Mouse (Mus musculus): ENCODE results near the gene Ptpro. TPM values are rescaled to one million over a fixed set of nuclear protein-coding genes. Genes with fewer than 3 reads are reported as not detected.

Ptpro gene
- 1.8 TPM in 2 replicates for polyA plus RNA-seq (2015; fragmentation: Nextera tagmentation; extraction: Ambion mirVana)

DNA sequence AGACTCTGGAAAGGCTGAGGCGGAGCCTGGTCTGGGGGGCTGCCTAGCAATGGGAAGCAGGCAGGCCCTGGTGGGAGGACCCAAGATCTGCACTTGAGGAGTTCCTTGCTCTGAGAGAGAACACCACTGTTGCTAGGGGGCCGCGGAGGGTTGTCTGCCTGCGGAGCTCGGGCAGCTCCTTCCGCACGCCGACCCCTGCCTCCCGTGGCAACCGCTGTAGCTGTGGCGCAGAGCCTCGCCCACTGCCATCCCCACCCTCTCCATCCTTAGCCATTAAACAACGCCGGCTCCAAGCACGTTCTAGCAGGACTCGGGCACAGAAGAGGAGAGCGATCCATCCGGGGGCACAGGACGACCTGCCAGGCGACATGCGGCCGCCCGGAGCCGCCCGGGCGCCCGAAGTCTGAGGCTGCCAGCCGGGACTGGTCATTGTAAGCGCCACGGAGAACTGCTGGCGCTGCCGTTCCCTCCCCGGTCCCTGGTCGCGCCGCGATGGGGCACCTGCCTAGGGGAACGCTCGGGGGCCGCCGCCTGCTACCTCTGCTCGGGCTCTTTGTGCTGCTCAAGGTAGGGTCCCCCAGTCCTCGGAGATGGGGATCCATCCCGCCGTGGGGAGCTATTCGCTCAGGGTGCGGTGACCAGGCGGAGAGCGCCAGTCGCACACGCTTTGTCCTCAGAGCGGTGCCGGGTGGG lies at the start of gene Ptpro:
TSS of gene Ptpro (plus strand) at position 126 of the 693 bp plus-strand sequence.
- H3K4me3 ChIP-seq, result peak within 1 kb of the TSS; percentile 46
- under 1% methylated on average over 53 of the region's 53 CpGs for WGBS
- H3K9ac ChIP-seq, result peak within 1 kb of the TSS; percentile 50; the same call in 1 of the 2 replicates

DNA sequence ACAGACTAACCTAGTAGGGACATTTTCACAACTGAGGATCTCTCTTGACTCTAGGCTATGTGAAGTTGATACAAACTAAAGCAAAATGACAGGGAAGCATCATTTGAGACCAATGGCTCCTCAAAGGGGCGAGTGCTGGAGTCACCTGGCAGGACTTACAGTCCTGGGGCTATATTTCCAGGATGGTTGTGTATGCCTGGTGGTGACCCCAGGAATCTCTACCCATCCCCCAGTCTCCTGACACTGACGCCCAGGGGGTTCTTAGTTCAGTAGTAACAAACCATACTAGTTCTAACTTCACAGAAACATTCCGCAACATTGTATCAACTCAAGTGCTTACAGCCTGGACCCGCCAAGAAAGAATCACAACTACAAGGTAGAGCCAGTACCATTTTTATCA lies 49.5 kb upstream of the Ptpro start:
- Histone ChIP-seq H3K9me3 (no peaks in the 10 kb centered on the region), H3K9ac (no peak overlapping the region), H3K4me3 (no peak overlapping the region), H3K4me1 (no peaks in the 10 kb centered on the region), H3K27me3 (no peaks in the 10 kb centered on the region), H3K4me2 (replicated peaks) (no peak overlapping the region), H3K27ac (no peak overlapping the region), H3K36me3 (no peaks in the 10 kb centered on the region)
- ATAC-seq (ENCODE audit: low FRiP score, low read depth), result no peak
- WGBS, result 85% methylated on average over 4 of the region's 4 CpGs

More for the DNA sequence above, at the start of gene Ptpro:
- Histone ChIP-seq H3K36me3 (no peaks in the 10 kb centered on the region), H3K4me1 (peaks cover 11% of the 10 kb centered on the region), H3K27ac (no peak within 1 kb of the TSS), H3K4me2 (replicated peaks) (peak within 1 kb of the TSS; percentile 79), H3K27me3 (peaks cover 47% of the 10 kb centered on the region), H3K9me3 (no peaks in the 10 kb centered on the region)
- peak; percentile 75; the same call in 1 of the 2 replicates for ATAC-seq (ENCODE audit: low FRiP score, low read depth)

DNA sequence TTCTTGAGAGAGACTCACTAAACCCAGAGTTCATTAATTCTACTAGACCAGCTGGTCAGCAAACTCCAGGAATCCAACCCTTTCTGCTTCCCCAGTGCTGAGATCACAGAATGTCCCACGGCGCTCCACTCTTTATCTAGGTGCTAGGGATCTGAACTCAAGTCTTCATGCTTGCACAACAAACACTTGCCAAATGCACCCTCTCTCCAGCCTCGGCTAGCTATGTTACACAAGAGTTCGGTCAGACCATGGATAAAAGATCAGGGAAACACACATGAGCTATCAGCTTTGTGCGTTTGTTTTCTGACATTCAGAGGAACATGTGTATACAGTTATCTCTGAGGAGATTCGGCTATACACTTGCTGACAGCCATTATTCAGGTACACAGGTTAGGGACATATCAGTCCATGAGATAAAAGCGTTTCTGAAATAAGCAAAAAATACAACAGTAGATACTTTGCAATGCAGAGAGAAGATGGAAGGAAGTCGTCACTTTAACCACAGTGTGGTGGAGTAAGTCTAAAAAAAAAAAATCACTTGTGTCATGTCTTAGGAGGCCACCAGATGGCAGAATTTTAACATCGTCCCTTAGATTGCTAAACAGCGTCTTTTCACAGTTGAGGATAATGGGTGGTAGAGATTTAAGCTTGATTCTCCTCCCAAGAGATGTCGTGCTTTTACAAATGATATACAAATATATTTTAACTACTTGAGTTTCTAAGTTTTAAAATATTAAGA lies 46.3 kb upstream of the Ptpro start:
- no peaks in the 10 kb centered on the region for H3K9me3 ChIP-seq
- no peak overlapping the region for H3K4me3 ChIP-seq
- WGBS, result 61% methylated on average over 11 of the region's 11 CpGs
- no peak overlapping the region for H3K27ac ChIP-seq
- no peak overlapping the region for H3K9ac ChIP-seq
- no peaks in the 10 kb centered on the region for H3K36me3 ChIP-seq
- H3K27me3 ChIP-seq, result no peaks in the 10 kb centered on the region
- no peaks in the 10 kb centered on the region for H3K4me1 ChIP-seq
- no peak for ATAC-seq (ENCODE audit: low FRiP score, low read depth)
- H3K4me2 ChIP-seq (replicated peaks), result no peak overlapping the region

- no peaks in the 10 kb centered on the region for H3K36me3 ChIP-seq
- H3K4me1 ChIP-seq, result no peaks in the 10 kb centered on the region
- WGBS, result 89% methylated on average over 6 of the region's 6 CpGs
- H3K9me3 ChIP-seq, result no peaks in the 10 kb centered on the region
- no peak overlapping the region for H3K27ac ChIP-seq
- no peak overlapping the region for H3K9ac ChIP-seq
- H3K4me3 ChIP-seq, result no peak overlapping the region
- no peak for ATAC-seq (ENCODE audit: low FRiP score, low read depth)
- H3K4me2 ChIP-seq (replicated peaks), result no peak overlapping the region
- no peaks in the 10 kb centered on the region for H3K27me3 ChIP-seq
Measured at GRCm38 (mm10) chr6:137207126-137207525, 45.0 kb upstream of the Ptpro start.

GRCm38 (mm10) chr6:137209992-137210391 lies 42.1 kb upstream of the Ptpro start:
- ATAC-seq (ENCODE audit: low FRiP score, low read depth), result no peak
- 85% methylated on average over 8 of the region's 8 CpGs for WGBS
- no peaks in the 10 kb centered on the region for H3K9me3 ChIP-seq

DNA sequence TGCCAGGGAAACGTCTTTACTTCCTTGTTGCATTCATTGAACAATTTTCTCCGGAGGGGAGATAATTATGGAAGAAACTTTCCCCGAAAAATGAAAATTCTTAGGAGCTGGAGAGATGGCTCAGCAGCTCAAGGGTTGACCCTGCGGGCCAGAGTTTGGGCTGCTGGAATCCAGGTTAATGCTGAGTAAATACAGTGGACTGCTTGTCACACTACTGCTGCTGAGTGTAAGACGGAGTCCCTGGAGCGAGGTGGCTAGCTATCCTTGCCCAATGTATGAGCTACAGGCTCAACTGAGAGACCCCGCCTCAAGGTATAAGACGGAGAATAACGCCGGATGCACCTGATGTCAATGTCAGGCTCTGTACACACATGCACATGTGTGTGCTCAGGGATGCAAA lies 41.1 kb upstream of the Ptpro start:
- no peak overlapping the region for H3K9ac ChIP-seq
- H3K9me3 ChIP-seq, result no peaks in the 10 kb centered on the region
- no peaks in the 10 kb centered on the region for H3K27me3 ChIP-seq
- H3K27ac ChIP-seq, result no peak overlapping the region
- no peak overlapping the region for H3K4me2 ChIP-seq (replicated peaks)
- ATAC-seq (ENCODE audit: low FRiP score, low read depth), result no peak
- H3K4me1 ChIP-seq, result no peaks in the 10 kb centered on the region
- WGBS, result 89% methylated on average over 10 of the region's 10 CpGs
- no peaks in the 10 kb centered on the region for H3K36me3 ChIP-seq
- H3K4me3 ChIP-seq, result no peak overlapping the region

More at GRCm38 (mm10) chr6:137209992-137210391, 42.1 kb upstream of the Ptpro start:
- Histone ChIP-seq H3K27me3 (no peaks in the 10 kb centered on the region), H3K4me3 (no peak overlapping the region), H3K9ac (no peak overlapping the region), H3K4me1 (no peaks in the 10 kb centered on the region), H3K4me2 (replicated peaks) (no peak overlapping the region), H3K36me3 (no peaks in the 10 kb centered on the region), H3K27ac (no peak overlapping the region)

DNA sequence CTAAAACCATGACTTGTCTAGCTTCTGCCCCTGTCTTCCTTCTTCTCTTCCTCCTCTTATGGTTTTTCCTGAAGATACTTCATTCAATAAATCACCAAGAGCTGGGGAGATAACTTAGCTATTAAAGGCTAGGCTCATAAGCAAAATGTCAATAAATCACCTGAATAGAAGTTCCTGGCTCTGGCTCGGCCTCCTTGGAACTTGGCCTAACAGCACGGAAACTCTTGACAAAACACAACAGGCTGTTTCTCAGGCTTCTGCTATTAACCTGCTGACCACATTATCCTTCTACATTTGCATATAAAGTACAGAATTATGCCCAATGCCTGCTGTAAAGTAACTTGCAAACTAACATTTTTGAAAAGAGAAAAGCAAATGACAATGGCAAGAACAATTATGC lies 40.7 kb upstream of the Ptpro start:
- Histone ChIP-seq H3K4me1 (no peaks in the 10 kb centered on the region), H3K4me2 (replicated peaks) (no peak overlapping the region), H3K9me3 (no peaks in the 10 kb centered on the region), H3K9ac (no peak overlapping the region), H3K27me3 (no peaks in the 10 kb centered on the region), H3K36me3 (no peaks in the 10 kb centered on the region), H3K27ac (no peak overlapping the region), H3K4me3 (no peak overlapping the region)
- 69% methylated on average over 2 of the region's 2 CpGs for WGBS
- ATAC-seq (ENCODE audit: low FRiP score, low read depth), result no peak

- WGBS, result 80% methylated on average over 8 of the region's 8 CpGs
- Histone ChIP-seq H3K4me1 (no peaks in the 10 kb centered on the region), H3K9ac (no peak overlapping the region), H3K4me2 (replicated peaks) (no peak overlapping the region), H3K9me3 (no peaks in the 10 kb centered on the region), H3K27ac (no peak overlapping the region), H3K36me3 (no peaks in the 10 kb centered on the region), H3K27me3 (no peaks in the 10 kb centered on the region), H3K4me3 (no peak overlapping the region)
- ATAC-seq (ENCODE audit: low FRiP score, low read depth), result no peak
Measured at GRCm38 (mm10) chr6:137217841-137218463, 34.2 kb upstream of the Ptpro start.

DNA sequence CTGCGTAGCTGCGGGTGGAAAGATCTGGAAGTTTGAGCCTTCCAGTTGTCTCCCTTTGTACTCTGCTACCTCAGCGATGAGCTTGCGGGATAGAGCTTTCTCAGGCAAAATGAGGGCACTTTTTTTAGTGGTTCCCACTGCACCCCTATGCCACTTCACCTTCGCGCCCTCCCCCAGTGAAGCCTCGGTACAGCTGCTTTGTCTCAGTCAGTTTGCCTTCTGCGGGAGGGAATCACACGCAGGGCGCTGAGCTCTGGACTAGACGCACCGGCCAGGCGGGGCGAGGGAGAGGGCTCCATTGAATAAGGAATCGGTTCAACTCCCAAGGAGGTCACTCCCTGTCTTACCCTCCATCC lies 746 bp downstream of the Ptpro start:
- no peaks in the 10 kb centered on the region for H3K9me3 ChIP-seq
- H3K4me3 ChIP-seq, result peak overlapping the region; percentile 46
- H3K27ac ChIP-seq, result no peak overlapping the region
- H3K4me2 ChIP-seq (replicated peaks), result peak overlapping the region; percentile 79
- H3K27me3 ChIP-seq, result peaks cover 47% of the 10 kb centered on the region
- peak overlapping the region; percentile 50; the same call in 1 of the 2 replicates for H3K9ac ChIP-seq
- no peaks in the 10 kb centered on the region for H3K36me3 ChIP-seq
- WGBS, result 2% methylated on average over 15 of the region's 15 CpGs
- H3K4me1 ChIP-seq, result peaks cover 11% of the 10 kb centered on the region
- ATAC-seq (ENCODE audit: low FRiP score, low read depth), result no peak

GRCm38 (mm10) chr6:137253415-137253814 lies 1.3 kb downstream of the Ptpro start:
- peaks cover 11% of the 10 kb centered on the region for H3K4me1 ChIP-seq
- H3K27ac ChIP-seq, result no peak overlapping the region
- no peaks in the 10 kb centered on the region for H3K9me3 ChIP-seq
- H3K27me3 ChIP-seq, result peaks cover 47% of the 10 kb centered on the region
- no peak overlapping the region for H3K4me2 ChIP-seq (replicated peaks)
- H3K36me3 ChIP-seq, result no peaks in the 10 kb centered on the region
- no peak for ATAC-seq (ENCODE audit: low FRiP score, low read depth)
- no peak overlapping the region for H3K4me3 ChIP-seq
- no peak overlapping the region for H3K9ac ChIP-seq
- WGBS, result 7% methylated on average over 7 of the region's 7 CpGs

GRCm38 (mm10) chr6:137261033-137261432 lies 8.9 kb downstream of the Ptpro start:
- no peaks in the 10 kb centered on the region for H3K4me1 ChIP-seq
- no peak overlapping the region for H3K4me2 ChIP-seq (replicated peaks)
- no peak for ATAC-seq (ENCODE audit: low FRiP score, low read depth)
- H3K36me3 ChIP-seq, result no peaks in the 10 kb centered on the region
- H3K4me3 ChIP-seq, result no peak overlapping the region
- WGBS, result 88% methylated on average over 1 of the region's 1 CpGs
- no peak overlapping the region for H3K27ac ChIP-seq
- no peaks in the 10 kb centered on the region for H3K9me3 ChIP-seq
- no peak overlapping the region for H3K9ac ChIP-seq
- no peaks in the 10 kb centered on the region for H3K27me3 ChIP-seq

DNA sequence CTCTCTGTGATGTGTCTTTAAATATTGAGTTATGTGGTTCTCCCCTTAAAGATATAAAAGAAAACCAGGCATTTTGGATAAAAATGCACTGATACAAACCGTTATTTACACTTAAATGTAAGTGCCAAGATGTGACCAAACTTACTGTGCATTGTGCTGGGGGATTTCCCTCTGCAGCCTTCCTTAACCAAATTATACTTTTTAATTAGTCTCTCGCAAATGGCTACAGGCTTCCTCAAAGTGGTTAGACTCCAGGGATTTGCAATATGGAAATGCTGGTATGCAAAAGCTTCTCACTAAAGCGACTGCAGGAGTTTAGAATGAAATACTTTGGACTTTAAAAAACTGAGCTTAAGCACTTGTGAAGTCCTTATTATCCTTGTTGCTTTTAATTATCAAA lies 10.0 kb downstream of the Ptpro start:
- ATAC-seq (ENCODE audit: low FRiP score, low read depth), result no peak
- H3K27me3 ChIP-seq, result no peaks in the 10 kb centered on the region
- no peak overlapping the region for H3K9ac ChIP-seq
- no peak overlapping the region for H3K27ac ChIP-seq
- 50% methylated on average over 3 of the region's 3 CpGs for WGBS
- H3K4me3 ChIP-seq, result no peak overlapping the region
- H3K36me3 ChIP-seq, result no peaks in the 10 kb centered on the region
- H3K4me2 ChIP-seq (replicated peaks), result no peak overlapping the region
- no peaks in the 10 kb centered on the region for H3K9me3 ChIP-seq
- no peaks in the 10 kb centered on the region for H3K4me1 ChIP-seq
